Mouse (Mus musculus) bone marrow macrophage, adult 2 months (primary cell): ENCODE results near the gene Pcna.

Source experiments
- CTCF ChIP-seq: IDR thresholded peaks from 2 replicates; pipeline ENCODE4 v1.5.1; 2012; ENCODE audit warnings: low read depth, mild to moderate bottlenecking, low read length, moderate library complexity
- POLR2A ChIP-seq: IDR thresholded peaks from 2 replicates; pipeline ENCODE4 v1.6.1; 2012; ENCODE audit warnings: mild to moderate bottlenecking, low read depth, low read length, borderline replicate concordance

- no peak for TF ChIP-seq CTCF
- TF ChIP-seq POLR2A, result no peak
These were observed 489 bp upstream of the Pcna start for GRCm38 (mm10) chr2:132253603-132254002.
